Mouse (Mus musculus) hindbrain, embryonic 12.5 days (tissue): ENCODE results near the gene Snrnp27. TPM values are rescaled to one million over a fixed set of nuclear protein-coding genes. Genes with fewer than 3 reads are reported as not detected.
A peak's percentile ranks its signal among the peaks of the same experiment; 100 is the strongest.

Experiments used
- ATAC-seq: fragments of 200-750 bp; cut with Nextera tagmentation; 2 replicates; pipeline ENCODE4 v1.8.0; 2017; ENCODE audit warnings: moderate TSS enrichment; ENCODE audit not compliant: low FRiP score
- H3K27ac ChIP-seq: fragments of 300-500 bp; sonication (generic); 2 replicates; pipeline ENCODE4 v1.5.1; 2016; ENCODE audit warnings: mild to moderate bottlenecking
- H3K27me3 ChIP-seq: fragments of 300-500 bp; sonication (generic); 2 replicates; pipeline ENCODE4 v1.6.1; 2016; ENCODE audit warnings: mild to moderate bottlenecking
- H3K36me3 ChIP-seq: fragments of 300-500 bp; sonication (generic); 2 replicates; pipeline ENCODE4 v1.6.1; 2016; ENCODE audit warnings: mild to moderate bottlenecking
- H3K4me1 ChIP-seq: fragments of 300-500 bp; sonication (generic); 2 replicates; pipeline ENCODE4 v1.6.1; 2016
- H3K4me2 ChIP-seq: fragments of 300-500 bp; sonication (generic); replicated peaks from 2 replicates; pipeline ENCODE4 v1.6.1; 2016; ENCODE audit warnings: mild to moderate bottlenecking
- H3K4me3 ChIP-seq: fragments of 300-500 bp; sonication (generic); 2 replicates; pipeline ENCODE4 v1.5.1; 2016; ENCODE audit warnings: mild to moderate bottlenecking
- H3K9ac ChIP-seq: fragments of 300-500 bp; sonication (generic); 2 replicates; pipeline ENCODE4 v1.6.1; 2016; ENCODE audit warnings: mild to moderate bottlenecking, moderate library complexity
- H3K9me3 ChIP-seq: fragments of 300-500 bp; sonication (generic); replicated peaks from 2 replicates; pipeline ENCODE4 v1.6.1; 2016; ENCODE audit warnings: mild to moderate bottlenecking
- WGBS: fragments of 180-500 bp; shearing (Covaris S2); methylation state at CpG from one replicate; pipeline ENCODE4 v1.1.7; 2016; 5-methylcytosine and 5-hydroxymethylcytosine counted together
- polyA plus RNA-seq: library from polyadenylated mRNA; unstranded; fragments of >200 nt; fragmentation: Nextera tagmentation; extraction: Ambion mirVana; gene quantifications from 2 replicates; pipeline ENCODE4 v1.2.1, GENCODE M21; 2016

The Snrnp27 gene
- polyA plus RNA-seq, 1 experiment from 2014 or later, result 115 TPM

DNA sequence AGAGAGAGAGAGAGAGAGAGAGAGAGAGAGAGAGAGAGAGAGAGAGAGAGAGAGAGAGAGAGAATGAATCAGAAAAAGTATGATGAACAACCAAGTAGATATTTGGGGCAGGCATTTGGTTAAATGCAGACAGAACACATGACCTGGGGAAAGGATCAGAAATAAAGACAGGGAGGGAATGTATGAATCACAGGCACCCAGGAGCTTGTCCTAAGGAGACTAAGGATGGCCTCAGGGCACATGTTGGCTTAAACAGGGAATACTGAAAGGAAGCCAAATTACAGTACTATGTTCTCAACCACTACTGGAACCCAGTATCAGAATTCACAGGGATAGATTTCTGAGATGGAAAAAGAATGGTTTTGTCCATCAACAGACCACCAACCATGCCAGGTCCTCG, 2.6 kb upstream of the Snrnp27 start:
- WGBS, result 64% methylated on average over 1 of the region's 1 CpGs
- H3K4me1 ChIP-seq, result peaks cover 13% of the 10 kb centered on the region
- H3K36me3 ChIP-seq, result peaks cover 34% of the 10 kb centered on the region
- no peak overlapping the region for H3K4me3 ChIP-seq
- no peaks in the 10 kb centered on the region for H3K27me3 ChIP-seq
- no peak overlapping the region for H3K9ac ChIP-seq
- no peak overlapping the region for H3K4me2 ChIP-seq
- H3K9me3 ChIP-seq, result no peaks in the 10 kb centered on the region
- H3K27ac ChIP-seq, result no peak overlapping the region
- no peak for ATAC-seq

DNA sequence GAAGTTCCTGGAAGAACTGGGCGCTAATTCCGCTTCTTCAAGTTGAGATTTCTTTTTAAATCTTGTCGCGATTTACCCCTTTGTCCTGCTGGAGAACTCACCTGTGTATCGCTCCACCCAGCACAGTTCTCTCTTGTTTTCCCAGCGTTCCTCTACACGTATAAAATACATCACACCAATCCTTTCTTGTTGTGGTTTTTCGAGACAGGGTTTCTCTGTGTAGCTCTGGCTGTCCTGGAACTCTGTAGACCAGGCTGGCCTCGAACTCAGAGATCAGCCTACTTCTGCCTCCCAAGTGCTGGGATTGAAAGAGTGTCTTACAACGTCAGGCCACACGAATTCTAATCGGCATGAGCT, 311 bp upstream of the Snrnp27 start:
- Histone ChIP-seq H3K27ac (peak overlapping the region; percentile 62), H3K4me3 (peak overlapping the region; percentile 86), H3K9me3 (no peaks in the 10 kb centered on the region), H3K9ac (peak overlapping the region; percentile 86), H3K27me3 (no peaks in the 10 kb centered on the region), H3K36me3 (peaks cover 37% of the 10 kb centered on the region), H3K4me2 (peak overlapping the region; percentile 83), H3K4me1 (peaks cover 13% of the 10 kb centered on the region)
- ATAC-seq, result peak; percentile 43; the same call in 1 of the 2 replicates
- WGBS, result 42% methylated on average over 12 of the region's 12 CpGs

DNA sequence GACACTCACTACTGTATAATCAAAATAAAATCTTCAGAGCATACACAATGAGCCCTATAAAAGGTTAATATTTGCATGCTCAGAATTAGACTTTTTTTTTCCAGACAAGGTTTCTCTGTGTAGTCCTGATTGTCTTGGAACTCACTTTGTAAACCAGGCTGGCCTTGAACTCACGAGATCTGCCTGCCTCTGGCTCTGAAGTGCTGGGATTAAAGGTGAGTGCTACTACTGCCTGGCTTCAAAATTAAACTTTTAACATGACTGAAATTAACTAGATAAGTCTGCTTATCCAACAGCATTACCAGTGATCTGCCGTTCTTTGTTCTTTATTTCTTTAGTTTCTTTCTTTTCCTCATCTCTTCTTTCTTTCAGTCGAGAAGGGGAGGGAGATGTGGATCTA, 3.0 kb downstream of the Snrnp27 start:
- Histone ChIP-seq H3K4me3 (no peak overlapping the region), H3K36me3 (peaks cover 57% of the 10 kb centered on the region), H3K27ac (no peak overlapping the region), H3K4me1 (peaks cover 13% of the 10 kb centered on the region), H3K27me3 (no peaks in the 10 kb centered on the region), H3K9ac (no peak overlapping the region), H3K4me2 (no peak overlapping the region), H3K9me3 (no peaks in the 10 kb centered on the region)
- WGBS, result 87% methylated on average over 3 of the region's 3 CpGs
- ATAC-seq, result no peak

DNA sequence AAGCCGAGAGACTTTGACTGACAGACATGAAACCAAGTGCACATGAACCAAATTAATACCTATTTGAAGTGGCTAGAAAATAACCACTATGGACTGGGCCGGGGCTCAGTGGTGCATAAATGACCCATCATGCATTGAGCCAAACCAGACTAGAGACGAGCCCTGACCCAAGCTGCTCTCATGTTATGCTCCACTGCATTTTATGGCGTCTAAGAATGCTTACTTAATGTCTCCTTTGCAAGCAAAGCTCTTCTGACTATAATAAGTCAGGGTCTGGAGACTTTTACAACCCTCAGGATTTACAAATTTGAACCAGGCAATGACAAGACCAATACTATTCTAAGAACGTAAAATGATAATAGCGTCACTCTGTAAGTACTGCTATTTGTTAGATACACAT, 6.0 kb downstream of the Snrnp27 start:
- H3K27me3 ChIP-seq, result no peaks in the 10 kb centered on the region
- no peak for ATAC-seq
- H3K9me3 ChIP-seq, result no peaks in the 10 kb centered on the region
- 83% methylated on average over 6 of the region's 6 CpGs for WGBS
- no peak overlapping the region for H3K4me3 ChIP-seq
- H3K9ac ChIP-seq, result no peak overlapping the region
- no peak overlapping the region for H3K27ac ChIP-seq
- peaks cover 84% of the 10 kb centered on the region for H3K36me3 ChIP-seq
- H3K4me2 ChIP-seq, result no peak overlapping the region
- peaks cover 4% of the 10 kb centered on the region for H3K4me1 ChIP-seq

DNA sequence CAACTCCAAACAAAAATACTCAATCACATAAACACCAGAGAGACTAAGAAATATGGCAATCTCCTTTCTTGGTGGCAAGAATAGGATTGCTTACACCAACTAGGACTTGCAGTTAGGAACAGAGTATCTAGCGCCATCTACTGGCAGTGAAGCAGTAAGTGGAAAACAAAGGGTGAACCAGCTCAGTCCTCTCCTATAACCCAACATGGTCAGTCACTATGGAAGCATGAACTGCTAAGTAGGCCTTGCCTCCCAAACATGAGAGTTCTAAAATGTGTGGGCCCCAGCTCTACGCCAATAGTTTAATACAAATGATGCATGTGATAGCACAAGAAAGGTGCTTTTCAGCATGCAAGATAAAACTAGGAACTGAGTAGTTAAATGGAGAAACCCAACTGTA, 13.4 kb downstream of the Snrnp27 start:
- H3K4me1 ChIP-seq, result peaks cover 24% of the 10 kb centered on the region
- no peak for ATAC-seq
- H3K4me2 ChIP-seq, result no peak overlapping the region
- WGBS, result 15% methylated on average over 2 of the region's 2 CpGs
- H3K27me3 ChIP-seq, result no peaks in the 10 kb centered on the region
- no peaks in the 10 kb centered on the region for H3K9me3 ChIP-seq
- H3K9ac ChIP-seq, result no peak overlapping the region
- H3K36me3 ChIP-seq, result peaks cover 46% of the 10 kb centered on the region
- no peak overlapping the region for H3K4me3 ChIP-seq
- H3K27ac ChIP-seq, result no peak overlapping the region

DNA sequence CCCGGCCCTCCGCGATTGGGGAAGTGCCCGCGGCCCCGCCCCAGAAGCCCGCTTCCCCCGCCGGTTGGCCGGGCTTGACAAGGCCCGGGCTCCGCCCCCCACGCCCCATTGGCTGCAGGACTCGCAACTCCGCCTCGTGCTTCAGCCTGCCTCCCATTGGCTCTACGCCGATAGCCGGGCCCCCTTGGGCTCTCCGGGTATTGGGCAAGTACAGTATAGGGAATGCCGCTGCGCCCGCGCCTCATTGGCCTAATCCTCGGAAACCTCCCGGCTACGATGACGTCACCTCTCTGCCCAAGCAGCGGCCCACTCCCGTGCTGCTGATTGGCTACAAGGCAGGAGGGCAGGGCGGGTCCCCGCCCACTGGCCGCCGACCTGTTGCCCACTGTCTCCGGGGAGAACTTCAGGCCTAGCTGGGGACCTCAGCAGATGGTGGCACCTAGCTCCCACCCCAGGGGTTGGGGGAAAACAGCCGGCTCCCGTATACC, 15.0 kb downstream of the Snrnp27 start:
- H3K4me3 ChIP-seq, result peak overlapping the region; percentile 99
- H3K27me3 ChIP-seq, result no peaks in the 10 kb centered on the region
- ATAC-seq, result peak; percentile 100
- H3K4me2 ChIP-seq, result peak overlapping the region; percentile 93
- WGBS, result 2% methylated on average over 33 of the region's 37 CpGs
- peaks cover 24% of the 10 kb centered on the region for H3K4me1 ChIP-seq
- H3K27ac ChIP-seq, result 0 out of 2 replicates have a peak overlapping the region, but pooled peaks have one; percentile 31
- no peaks in the 10 kb centered on the region for H3K9me3 ChIP-seq
- no peak overlapping the region; the same call in 1 of the 2 replicates for H3K9ac ChIP-seq
- H3K36me3 ChIP-seq, result peaks cover 37% of the 10 kb centered on the region

DNA sequence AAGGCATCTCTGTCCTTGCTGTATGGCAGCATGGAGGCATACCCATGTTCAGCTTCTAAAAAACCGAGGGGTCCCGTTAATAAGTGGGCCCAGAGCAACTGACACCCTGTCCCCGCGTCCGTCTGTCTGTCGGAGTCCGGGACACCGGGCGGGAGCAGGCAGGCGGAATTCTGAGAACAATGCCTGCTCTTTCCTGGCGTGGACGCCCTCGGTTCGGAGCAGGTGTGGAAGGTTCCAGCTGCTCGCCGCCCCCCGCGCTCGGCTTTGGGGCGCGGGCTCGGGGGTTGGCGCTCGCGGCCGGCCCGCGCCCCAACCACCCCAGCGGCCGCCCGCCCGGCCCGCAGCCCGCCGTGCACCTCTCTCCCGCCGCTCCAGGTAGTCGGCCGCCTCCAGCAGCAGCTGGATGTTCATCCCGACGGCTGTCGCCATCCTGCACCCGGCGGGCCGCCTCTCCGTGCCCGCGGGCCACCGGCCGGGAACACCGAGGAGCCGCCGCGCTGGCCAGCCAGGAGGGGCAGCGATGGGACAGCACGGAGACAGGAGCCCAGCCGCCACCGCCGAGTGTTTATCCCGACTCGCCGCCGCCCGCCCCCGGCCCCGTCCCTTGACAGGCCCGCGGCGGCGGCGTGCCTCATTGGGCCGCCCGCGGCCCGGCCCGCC, 15.6 kb downstream of the Snrnp27 start, which contains the start of gene Mxd1:
Gene Mxd1, minus strand, starts transcription at position 582 of the 660 bp plus-strand sequence.
- peak within 1 kb of the TSS; percentile 99 for H3K4me3 ChIP-seq
- H3K27me3 ChIP-seq, result no peaks in the 10 kb centered on the region
- H3K9ac ChIP-seq, result peak within 1 kb of the TSS; percentile 92
- 1% methylated on average over 72 of the region's 76 CpGs for WGBS
- H3K9me3 ChIP-seq, result no peaks in the 10 kb centered on the region
- H3K36me3 ChIP-seq, result peaks cover 34% of the 10 kb centered on the region
- H3K4me2 ChIP-seq, result peak within 1 kb of the TSS; percentile 93
- peaks cover 24% of the 10 kb centered on the region for H3K4me1 ChIP-seq
- ATAC-seq, result no peak; the same call in 1 of the 2 replicates
- H3K27ac ChIP-seq, result peak within 1 kb of the TSS; percentile 71

DNA sequence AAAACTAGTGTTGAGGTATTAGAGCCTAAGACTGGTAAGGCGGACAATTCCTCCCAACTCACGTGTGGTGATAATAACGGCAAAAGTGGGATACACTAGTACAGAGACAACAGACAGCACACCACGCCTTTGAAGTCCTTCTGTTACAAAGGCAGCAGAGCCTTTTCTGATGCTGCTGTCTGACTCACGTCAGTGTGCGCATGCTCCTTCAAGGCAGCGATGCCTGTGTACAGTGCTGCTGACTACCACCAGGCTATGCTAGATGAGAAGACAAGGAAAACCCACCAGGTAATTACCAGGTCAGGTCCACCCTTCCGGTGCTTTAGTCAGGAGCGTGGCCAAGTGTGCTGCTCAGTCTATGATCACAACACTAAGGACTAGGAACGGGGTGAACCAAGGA, 17.3 kb downstream of the Snrnp27 start:
- Histone ChIP-seq H3K9me3 (no peaks in the 10 kb centered on the region), H3K27ac (no peak overlapping the region), H3K9ac (no peak overlapping the region; the same call in 1 of the 2 replicates), H3K4me2 (peak overlapping the region; percentile 93), H3K4me1 (peaks cover 24% of the 10 kb centered on the region), H3K36me3 (peaks cover 27% of the 10 kb centered on the region), H3K27me3 (no peaks in the 10 kb centered on the region), H3K4me3 (no peak overlapping the region)
- WGBS, result 91% methylated on average over 10 of the region's 10 CpGs
- no peak for ATAC-seq

DNA sequence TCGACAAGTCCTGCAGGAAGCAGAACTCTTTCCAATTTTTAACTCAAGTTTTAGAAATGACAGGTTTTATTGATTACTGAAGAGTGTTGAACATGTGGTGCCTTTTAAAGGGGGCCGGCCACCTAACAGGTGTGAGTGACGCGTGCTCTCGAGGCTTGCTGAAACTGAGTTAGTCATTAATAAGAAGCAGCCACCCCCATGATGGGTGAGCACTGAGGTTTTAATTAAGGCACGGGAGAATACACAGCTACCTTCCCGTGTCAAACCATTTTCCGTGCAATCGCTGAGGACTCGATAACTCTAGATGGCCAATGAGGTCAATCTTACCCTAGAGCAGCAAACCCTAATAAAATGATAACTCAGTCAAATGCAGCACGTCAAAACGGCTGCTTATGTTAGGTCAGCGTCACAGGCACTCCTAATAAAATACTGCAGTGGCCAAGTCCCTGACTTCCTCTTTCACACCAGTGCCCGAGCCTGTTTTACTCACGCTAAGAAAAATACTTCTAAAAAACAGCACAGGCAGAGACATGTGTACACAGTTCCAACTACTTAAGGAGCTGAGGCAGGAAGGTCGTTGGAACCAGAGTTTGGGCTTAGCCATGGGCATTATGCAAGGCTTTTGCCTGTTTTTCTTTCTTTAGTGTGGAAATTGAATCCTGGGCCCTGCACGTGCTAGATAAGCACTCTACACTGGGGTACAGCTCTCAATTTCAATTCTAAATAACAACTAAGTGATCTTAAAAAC, 18.6 kb downstream of the Snrnp27 start:
- Histone ChIP-seq H3K4me3 (no peak overlapping the region), H3K36me3 (peaks cover 37% of the 10 kb centered on the region), H3K4me2 (no peak overlapping the region), H3K9me3 (no peaks in the 10 kb centered on the region), H3K4me1 (peaks cover 24% of the 10 kb centered on the region), H3K9ac (no peak overlapping the region), H3K27me3 (no peaks in the 10 kb centered on the region), H3K27ac (no peak overlapping the region)
- WGBS, result 87% methylated on average over 17 of the region's 17 CpGs
- no peak for ATAC-seq

DNA sequence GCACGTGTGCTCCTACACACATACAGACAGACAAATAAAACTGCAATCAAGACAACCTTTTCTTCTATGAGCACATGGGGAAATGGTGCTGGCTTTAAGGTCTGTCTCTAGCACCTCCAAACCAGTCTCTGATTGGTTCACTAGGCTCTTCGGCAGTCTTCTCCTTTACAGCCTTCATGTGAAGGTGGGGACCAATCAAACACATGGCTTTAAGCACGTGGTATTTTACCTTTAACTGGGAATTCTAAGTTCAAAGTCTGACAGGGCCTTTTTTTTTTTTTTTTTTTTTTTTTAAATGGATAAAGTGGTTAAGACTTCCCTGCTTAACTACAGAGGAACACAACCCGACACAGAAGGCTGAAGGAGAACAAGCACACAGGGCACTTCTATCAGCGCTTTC, 19.2 kb downstream of the Snrnp27 start:
- ATAC-seq, result no peak
- no peak overlapping the region for H3K4me3 ChIP-seq
- H3K4me1 ChIP-seq, result peaks cover 24% of the 10 kb centered on the region
- no peak overlapping the region for H3K4me2 ChIP-seq
- H3K27me3 ChIP-seq, result no peaks in the 10 kb centered on the region
- H3K9ac ChIP-seq, result no peak overlapping the region
- no peaks in the 10 kb centered on the region for H3K9me3 ChIP-seq
- H3K27ac ChIP-seq, result no peak overlapping the region
- 92% methylated on average over 5 of the region's 5 CpGs for WGBS
- H3K36me3 ChIP-seq, result peaks cover 42% of the 10 kb centered on the region

DNA sequence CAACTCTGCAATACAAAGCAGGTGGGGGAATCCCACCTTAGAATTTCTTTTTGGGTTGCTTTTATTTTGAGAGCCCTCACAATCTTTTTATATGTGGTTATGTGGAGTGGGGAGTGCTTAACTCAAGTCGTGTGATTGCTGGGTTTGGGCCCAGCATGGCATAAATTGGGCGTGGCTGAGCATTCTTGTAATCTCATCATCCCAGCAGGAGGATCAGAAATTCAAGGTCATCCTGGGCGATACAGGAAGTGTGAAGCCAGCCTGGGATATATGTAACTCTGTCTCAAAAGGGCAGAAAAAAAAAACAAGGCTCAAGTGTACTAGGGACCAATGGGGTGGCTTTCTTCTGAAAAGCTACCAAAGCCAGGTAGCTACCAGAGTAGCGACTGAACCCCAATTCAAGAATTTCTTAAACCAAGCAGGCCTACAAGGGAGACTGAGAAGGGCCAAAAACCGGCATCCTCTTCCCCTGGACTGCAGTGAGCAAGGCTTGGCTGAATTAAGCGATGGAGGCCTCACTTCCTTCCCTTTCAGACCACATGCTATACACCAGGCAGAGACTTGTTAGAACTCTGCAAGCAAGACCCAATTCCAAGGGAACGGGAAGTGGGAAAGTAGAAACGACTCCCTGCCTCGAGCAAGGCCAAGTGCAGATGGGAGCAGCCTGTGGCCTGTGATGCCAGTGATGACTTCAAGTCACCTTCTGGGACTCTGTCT, 24.0 kb downstream of the Snrnp27 start:
- no peak overlapping the region for H3K4me2 ChIP-seq
- H3K36me3 ChIP-seq, result peaks cover 54% of the 10 kb centered on the region
- H3K4me1 ChIP-seq, result no peaks in the 10 kb centered on the region
- H3K9ac ChIP-seq, result no peak overlapping the region
- WGBS, result 82% methylated on average over 9 of the region's 9 CpGs
- H3K27ac ChIP-seq, result no peak overlapping the region
- no peaks in the 10 kb centered on the region for H3K27me3 ChIP-seq
- no peak overlapping the region for H3K4me3 ChIP-seq
- H3K9me3 ChIP-seq, result no peaks in the 10 kb centered on the region
- ATAC-seq, result no peak

DNA sequence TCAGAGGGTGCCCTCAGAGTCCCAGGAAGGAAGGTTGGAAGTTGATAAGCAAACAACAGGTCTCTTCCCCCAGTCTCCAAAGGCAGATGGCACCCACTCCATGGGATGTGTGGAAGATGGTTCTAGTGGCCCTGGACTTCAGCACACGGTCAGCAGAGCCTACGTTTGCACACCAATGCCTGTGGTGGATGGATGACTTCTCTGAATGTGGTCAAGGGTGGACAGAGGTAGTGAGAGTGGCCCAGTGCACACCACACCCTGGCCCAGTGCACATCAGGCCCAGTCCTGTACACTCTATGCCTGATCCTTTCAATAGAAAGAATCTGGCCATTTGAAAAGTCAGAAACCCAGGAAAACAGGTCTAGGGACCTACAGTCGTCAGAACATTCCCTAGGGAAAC, 25.8 kb downstream of the Snrnp27 start:
- ATAC-seq, result no peak
- no peaks in the 10 kb centered on the region for H3K4me1 ChIP-seq
- no peak overlapping the region for H3K4me3 ChIP-seq
- H3K4me2 ChIP-seq, result no peak overlapping the region
- H3K27me3 ChIP-seq, result no peaks in the 10 kb centered on the region
- H3K27ac ChIP-seq, result no peak overlapping the region
- H3K36me3 ChIP-seq, result peaks cover 54% of the 10 kb centered on the region
- no peaks in the 10 kb centered on the region for H3K9me3 ChIP-seq
- H3K9ac ChIP-seq, result no peak overlapping the region
- WGBS, result 84% methylated on average over 3 of the region's 3 CpGs
